Mouse (Mus musculus): ENCODE results near the gene Naa10. TPM values are rescaled to one million over a fixed set of nuclear protein-coding genes. Genes with fewer than 3 reads are reported as not detected.

The Naa10 gene
- polyA plus RNA-seq (2012; rRNA removed) = 33.3 and 50.5 TPM in 2 replicates

DNA sequence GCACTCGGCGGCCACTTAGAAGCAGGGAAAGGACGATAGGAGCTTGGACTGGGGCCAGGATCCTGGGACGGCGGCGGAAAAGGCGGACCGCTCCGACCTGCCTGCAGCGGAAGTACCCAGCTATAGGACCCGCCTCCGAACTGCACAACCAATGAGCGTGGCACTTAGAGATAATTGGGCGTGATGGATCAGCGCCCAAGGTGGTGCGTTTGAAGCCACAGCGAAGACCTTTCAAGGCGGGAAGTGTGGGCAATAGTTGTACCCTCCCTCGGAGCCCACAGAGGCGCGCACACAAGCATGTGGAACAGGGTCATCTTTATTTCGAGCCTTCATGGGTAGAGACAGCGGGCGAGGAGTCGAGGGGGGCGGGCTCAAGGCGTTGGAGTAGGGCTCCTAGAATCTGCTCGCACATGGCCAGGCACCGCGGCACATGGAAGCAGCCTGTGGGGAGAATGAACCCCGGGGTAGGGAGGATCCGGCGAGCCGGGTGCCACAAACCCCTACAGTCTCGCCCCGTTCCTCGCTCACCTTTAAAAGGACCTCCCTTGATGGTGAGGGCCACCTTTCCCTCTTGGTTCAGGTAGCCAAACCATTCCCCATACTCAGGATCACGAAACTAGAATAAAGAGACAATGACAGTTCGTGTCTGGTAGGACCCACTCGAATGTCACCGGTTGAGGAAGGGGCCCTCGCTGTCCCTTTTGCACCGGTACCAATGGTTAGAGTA, at the start of gene Naa10, which contains the start of gene Arhgap4:
Naa10 (minus strand) TSS at position 122 of the 727 bp plus-strand sequence.
Arhgap4 (minus strand) TSS at position 48 of the 727 bp plus-strand sequence.
- Histone ChIP-seq H3K27me3 (ENCODE audit: control insufficient read depth, insufficient read depth, low read length) (no peaks in the 10 kb centered on the region), H3K36me3 (ENCODE audit: control insufficient read depth, insufficient read depth, low read length) (peaks cover 9% of the 10 kb centered on the region), H3K27ac (ENCODE audit: insufficient read depth, low read depth, low read length) (peak within 1 kb of the TSS; percentile 75), H3K4me3 (ENCODE audit: low read depth, low read length) (peak within 1 kb of the TSS; percentile 93), H3K4me1 (ENCODE audit: control insufficient read depth, insufficient read depth, insufficient read length, low read length) (no peaks in the 10 kb centered on the region)
- TF ChIP-seq POLR2A (IDR thresholded peaks at IDR 0.05; ENCODE audit: low read depth, low read length) (no peak), CTCF (IDR thresholded peaks at IDR 0.05; ENCODE audit: extremely low read depth, insufficient read length, insufficient replicate concordance, low read depth, low read length) (no peak)
- WGBS = 15% methylated on average over 43 of the region's 43 CpGs

DNA sequence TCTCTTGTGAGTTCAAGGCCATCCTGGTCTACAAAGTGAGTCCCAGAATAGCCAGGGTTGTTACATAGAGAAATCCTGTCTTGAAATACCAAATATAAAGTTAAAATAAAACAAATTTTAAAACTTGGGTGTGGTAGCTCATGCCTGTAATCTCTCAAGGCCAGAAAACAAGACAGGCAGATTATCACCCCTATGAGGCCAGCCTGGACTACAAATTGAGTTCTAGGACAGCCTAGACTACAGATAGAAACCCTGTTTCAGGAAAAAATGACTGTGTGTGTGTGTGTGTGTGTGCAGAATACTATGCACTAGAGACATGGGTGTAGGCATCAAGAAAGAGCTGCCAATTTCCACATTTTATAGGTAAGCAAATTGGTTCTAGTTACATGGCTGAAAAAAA, 49.0 kb upstream of the Naa10 start:
- H3K27me3 ChIP-seq (ENCODE audit: control insufficient read depth, insufficient read depth, low read length) = no peaks in the 10 kb centered on the region
- no peak overlapping the region for H3K4me3 ChIP-seq (ENCODE audit: low read depth, low read length)
- no peaks in the 10 kb centered on the region for H3K36me3 ChIP-seq (ENCODE audit: control insufficient read depth, insufficient read depth, low read length)
- no peaks in the 10 kb centered on the region for H3K4me1 ChIP-seq (ENCODE audit: control insufficient read depth, insufficient read depth, insufficient read length, low read length)
- TF ChIP-seq POLR2A (IDR thresholded peaks at IDR 0.05; ENCODE audit: low read depth, low read length) (no peak), CTCF (IDR thresholded peaks at IDR 0.05; ENCODE audit: extremely low read depth, insufficient read length, insufficient replicate concordance, low read depth, low read length) (no peak)
- no peak overlapping the region for H3K27ac ChIP-seq (ENCODE audit: insufficient read depth, low read depth, low read length)

- H3K27me3 ChIP-seq (ENCODE audit: control insufficient read depth, insufficient read depth, low read length) = no peaks in the 10 kb centered on the region
- WGBS = 58% methylated on average over 2 of the region's 2 CpGs
- no peak overlapping the region for H3K4me3 ChIP-seq (ENCODE audit: low read depth, low read length)
- no peak for TF ChIP-seq CTCF (IDR thresholded peaks at IDR 0.05; ENCODE audit: extremely low read depth, insufficient read length, insufficient replicate concordance, low read depth, low read length)
- no peak for TF ChIP-seq POLR2A (IDR thresholded peaks at IDR 0.05; ENCODE audit: low read depth, low read length)
- no peaks in the 10 kb centered on the region for H3K36me3 ChIP-seq (ENCODE audit: control insufficient read depth, insufficient read depth, low read length)
- peaks cover under 1% of the 10 kb centered on the region; the same call in 1 of the 2 replicates for H3K4me1 ChIP-seq (ENCODE audit: control insufficient read depth, insufficient read depth, insufficient read length, low read length)
- no peak overlapping the region for H3K27ac ChIP-seq (ENCODE audit: insufficient read depth, low read depth, low read length)
Measured at GRCm38 (mm10) chrX:73969729-73970128, 48.0 kb upstream of the Naa10 start.

- WGBS = 90% methylated on average over 1 of the region's 1 CpGs
- peaks cover 6% of the 10 kb centered on the region; the same call in 1 of the 2 replicates for H3K4me1 ChIP-seq (ENCODE audit: control insufficient read depth, insufficient read depth, insufficient read length, low read length)
- H3K27me3 ChIP-seq (ENCODE audit: control insufficient read depth, insufficient read depth, low read length) = no peaks in the 10 kb centered on the region
- no peaks in the 10 kb centered on the region for H3K36me3 ChIP-seq (ENCODE audit: control insufficient read depth, insufficient read depth, low read length)
- no peak overlapping the region for H3K4me3 ChIP-seq (ENCODE audit: low read depth, low read length)
- no peak overlapping the region for H3K27ac ChIP-seq (ENCODE audit: insufficient read depth, low read depth, low read length)
- TF ChIP-seq POLR2A (IDR thresholded peaks at IDR 0.05; ENCODE audit: low read depth, low read length) (no peak), CTCF (IDR thresholded peaks at IDR 0.05; ENCODE audit: extremely low read depth, insufficient read length, insufficient replicate concordance, low read depth, low read length) (no peak)
Measured at GRCm38 (mm10) chrX:73969167-73969566, 47.4 kb upstream of the Naa10 start.

- TF ChIP-seq POLR2A (IDR thresholded peaks at IDR 0.05; ENCODE audit: low read depth, low read length) (peak; percentile 48; the same call in 1 of the 2 replicates), CTCF (IDR thresholded peaks at IDR 0.05; ENCODE audit: extremely low read depth, insufficient read length, insufficient replicate concordance, low read depth, low read length) (no peak)
- peaks cover 9% of the 10 kb centered on the region; the same call in 1 of the 2 replicates for H3K4me1 ChIP-seq (ENCODE audit: control insufficient read depth, insufficient read depth, insufficient read length, low read length)
- H3K36me3 ChIP-seq (ENCODE audit: control insufficient read depth, insufficient read depth, low read length) = no peaks in the 10 kb centered on the region
- peak overlapping the region; percentile 99 for H3K27ac ChIP-seq (ENCODE audit: insufficient read depth, low read depth, low read length)
- H3K27me3 ChIP-seq (ENCODE audit: control insufficient read depth, insufficient read depth, low read length) = no peaks in the 10 kb centered on the region
- 10% methylated on average over 60 of the region's 60 CpGs for WGBS
- H3K4me3 ChIP-seq (ENCODE audit: low read depth, low read length) = peak overlapping the region; percentile 100
Measured at GRCm38 (mm10) chrX:73967177-73968075, 45.7 kb upstream of the Naa10 start.

DNA sequence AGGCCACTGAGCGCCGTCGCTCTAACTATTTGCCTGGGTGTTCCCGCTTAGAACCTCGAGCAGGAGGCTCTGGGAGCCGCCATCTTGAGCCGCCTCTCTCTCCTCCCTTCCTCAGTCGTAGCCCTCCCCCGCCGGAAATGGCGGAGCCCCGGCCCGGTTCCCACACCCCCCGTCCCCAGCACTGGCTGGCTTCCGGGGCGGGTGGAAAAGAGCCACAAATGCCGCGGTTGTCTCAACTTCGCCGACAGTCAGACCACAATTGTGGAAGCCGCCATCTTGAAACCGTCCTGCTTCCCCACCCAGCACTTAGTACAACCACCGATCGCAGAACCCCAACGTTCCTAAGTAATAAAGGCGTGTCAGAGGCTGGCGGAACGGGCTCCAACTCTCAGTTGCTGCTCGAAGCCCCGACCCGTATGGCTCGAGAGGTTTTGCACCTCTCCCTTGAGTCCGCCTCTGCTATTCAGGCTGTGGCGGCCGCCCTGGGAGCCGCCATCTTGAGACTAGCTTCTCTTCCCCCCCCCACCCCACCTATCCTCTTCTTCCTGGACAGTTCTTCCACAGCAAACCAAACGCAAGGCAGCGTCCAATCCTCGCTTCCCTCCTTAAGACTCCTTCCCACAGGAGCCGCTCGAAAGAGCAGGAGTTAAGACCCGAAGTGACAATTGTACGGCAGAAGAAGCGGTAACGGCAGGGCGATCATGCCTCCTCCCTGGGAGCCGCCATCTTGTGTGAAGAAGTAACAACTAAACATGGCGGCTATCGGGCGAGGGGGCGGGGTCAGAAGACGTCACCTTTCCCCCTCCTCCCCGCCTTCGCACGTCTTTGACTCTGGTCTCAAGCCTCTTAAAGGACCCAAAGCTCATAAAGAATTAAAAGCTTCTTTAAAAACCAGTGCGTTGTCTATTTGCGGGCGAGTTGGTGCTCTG, 44.8 kb upstream of the Naa10 start, which contains the start of gene Hcfc1:
Hcfc1 (minus strand) TSS at position 110 of the 929 bp plus-strand sequence.
- 13% methylated on average over 58 of the region's 58 CpGs for WGBS
- peak within 1 kb of the TSS; percentile 100 for H3K4me3 ChIP-seq (ENCODE audit: low read depth, low read length)
- peaks cover 9% of the 10 kb centered on the region; the same call in 1 of the 2 replicates for H3K4me1 ChIP-seq (ENCODE audit: control insufficient read depth, insufficient read depth, insufficient read length, low read length)
- TF ChIP-seq CTCF (IDR thresholded peaks at IDR 0.05; ENCODE audit: extremely low read depth, insufficient read length, insufficient replicate concordance, low read depth, low read length) (no peak), POLR2A (IDR thresholded peaks at IDR 0.05; ENCODE audit: low read depth, low read length) (peak; percentile 28; the same call in 1 of the 2 replicates)
- peak within 1 kb of the TSS; percentile 99 for H3K27ac ChIP-seq (ENCODE audit: insufficient read depth, low read depth, low read length)
- H3K36me3 ChIP-seq (ENCODE audit: control insufficient read depth, insufficient read depth, low read length) = no peaks in the 10 kb centered on the region; the same call in 1 of the 2 replicates
- no peaks in the 10 kb centered on the region for H3K27me3 ChIP-seq (ENCODE audit: control insufficient read depth, insufficient read depth, low read length)

All from small intestine, adult 2 months (tissue).